Mouse (Mus musculus) bone marrow, adult 2 months (tissue): ENCODE data around the gene Mrps26.

Source experiments
- CTCF ChIP-seq: fragments of 200-500 bp; IDR thresholded peaks from 2 replicates; pipeline ENCODE4 v1.5.1; 2011; ENCODE audit warnings: low read length, control low read depth; ENCODE audit not compliant: control insufficient read depth, insufficient read depth
- POLR2A ChIP-seq: fragments of 200-500 bp; IDR thresholded peaks from 2 replicates; pipeline ENCODE4 v1.6.1; 2011; ENCODE audit warnings: low read depth, mild to moderate bottlenecking, control low read depth, low read length, borderline replicate concordance; ENCODE audit not compliant: control insufficient read depth

GRCm38 (mm10) chr2:130613091-130613490, 49.5 kb downstream of the Mrps26 start:
- TF ChIP-seq CTCF (peak; percentile 39; the same call in 1 of the 2 replicates), POLR2A (no peak)
